Mouse (Mus musculus) testis, adult 2 months (tissue): ENCODE measurements around the gene Cask.

Experiments used
- CTCF ChIP-seq: fragments of 200-500 bp; IDR thresholded peaks from 2 replicates; pipeline ENCODE4 v1.5.1; 2012; ENCODE audit warnings: low read depth, mild to moderate bottlenecking, inconsistent platforms, low read length, moderate library complexity; ENCODE audit not compliant: control insufficient read depth, insufficient read depth, insufficient replicate concordance
- POLR2A ChIP-seq: fragments of 200-500 bp; IDR thresholded peaks from 2 replicates; pipeline ENCODE4 v1.6.1; 2012; ENCODE audit warnings: low read depth, mild to moderate bottlenecking, inconsistent platforms, low read length, moderate library complexity; ENCODE audit not compliant: control insufficient read depth

- no peak for TF ChIP-seq CTCF
- no peak for TF ChIP-seq POLR2A
These were observed 350.9 kb downstream of the Cask start for GRCm38 (mm10) chrX:13500284-13500683.
